Mouse (Mus musculus) monocyte, adult 2 months (primary cell): Measurements from ENCODE around the gene Olfr1289.

ENCODE experiments used
- DNase-seq, 2 experiments: peaks; one replicate each; pipeline ENCODE4 v3.0.0; 2022; ENCODE audit warnings: low spot score in 2 of 2, low read depth in 1 of 2

The Olfr1289 gene

DNA sequence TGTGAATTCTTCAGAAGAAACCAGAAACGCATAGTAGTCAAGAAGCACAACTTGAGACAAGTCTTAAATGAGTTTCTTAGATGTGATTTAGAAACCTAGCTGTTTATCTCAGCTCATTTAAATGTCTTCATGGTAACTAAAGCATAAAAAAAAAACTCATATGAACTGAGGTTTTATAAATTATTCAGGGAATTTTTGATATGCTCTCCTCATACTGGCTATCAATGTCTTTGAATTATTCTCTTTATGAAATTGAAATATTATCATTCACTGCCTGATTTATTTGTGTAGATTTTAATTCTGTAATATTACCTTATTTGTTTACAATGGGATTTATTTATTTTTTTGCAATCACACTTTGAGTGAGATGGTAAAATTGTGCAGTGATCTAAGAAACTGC, at the start of gene Olfr1289:
Olfr1289 (plus strand) TSS at position 301 of the 400 bp plus-strand sequence.
- DNase-seq = no peak

DNA sequence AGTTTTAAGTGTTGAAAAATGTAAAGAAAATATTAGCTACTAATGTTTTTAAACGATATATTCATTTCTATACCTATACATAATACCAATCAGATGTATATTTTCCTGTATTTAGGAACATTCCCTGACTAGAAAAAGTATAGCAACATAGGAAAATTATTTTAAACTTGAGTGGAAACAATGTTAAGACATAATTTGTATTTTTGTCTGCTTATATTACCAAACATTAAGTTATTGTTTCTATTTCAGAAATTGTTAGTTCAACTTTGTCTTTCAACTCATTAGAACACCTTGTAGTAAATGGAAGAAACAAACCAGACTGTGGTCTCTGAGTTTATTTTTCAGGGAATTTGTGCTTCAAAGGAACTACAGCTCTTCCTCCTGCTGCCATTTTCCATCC, 31.8 kb upstream of the Olfr1289 start, which contains the start of gene Olfr1287:
Olfr1287 (plus strand) TSS at position 301 of the 400 bp plus-strand sequence.
- no peak for DNase-seq

DNA sequence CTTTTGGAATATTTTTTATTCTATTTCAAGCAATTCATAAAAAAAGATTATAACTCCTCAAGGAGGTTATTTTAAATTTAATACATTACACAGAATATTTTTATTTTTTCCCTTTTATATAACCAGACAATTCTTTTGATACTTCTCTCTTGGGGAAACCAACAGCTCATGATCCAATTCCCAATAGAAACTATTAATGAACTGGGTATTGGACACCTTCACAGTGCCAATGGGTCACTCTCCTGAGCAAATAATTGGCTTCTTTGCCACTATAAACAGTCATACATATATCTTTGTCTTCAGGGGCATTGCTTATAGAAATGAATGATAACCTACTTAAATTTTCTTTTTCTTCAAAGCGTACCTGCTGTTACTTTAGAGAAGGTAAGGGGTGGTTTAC, 6.8 kb upstream of the Olfr1289 start, which contains the start of gene Olfr1288:
Olfr1288 (plus strand) TSS at position 301 of the 400 bp plus-strand sequence.
- no peak for DNase-seq

DNA sequence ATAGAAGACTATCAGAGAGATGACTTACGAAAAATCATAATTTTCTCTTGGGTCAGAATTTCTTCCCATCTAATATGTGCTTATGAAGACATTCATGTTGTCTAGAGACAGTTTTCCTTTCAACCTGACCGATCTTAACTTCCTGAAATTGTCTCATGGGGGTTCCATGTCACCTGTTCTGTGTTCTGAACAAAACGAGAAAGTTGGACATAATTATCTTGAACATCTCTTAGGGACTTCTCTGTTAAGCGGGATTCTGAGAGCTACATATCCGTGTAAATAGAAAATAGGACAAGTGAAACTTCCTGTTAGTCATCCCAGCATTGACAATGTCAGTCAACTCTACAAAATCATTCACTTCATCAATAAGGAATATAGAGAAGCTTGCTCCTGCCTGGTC, 13.1 kb downstream of the Olfr1289 start, which contains the start of gene Olfr1290:
Olfr1290 (minus strand) TSS at position 101 of the 400 bp plus-strand sequence.
- no peak for DNase-seq

DNA sequence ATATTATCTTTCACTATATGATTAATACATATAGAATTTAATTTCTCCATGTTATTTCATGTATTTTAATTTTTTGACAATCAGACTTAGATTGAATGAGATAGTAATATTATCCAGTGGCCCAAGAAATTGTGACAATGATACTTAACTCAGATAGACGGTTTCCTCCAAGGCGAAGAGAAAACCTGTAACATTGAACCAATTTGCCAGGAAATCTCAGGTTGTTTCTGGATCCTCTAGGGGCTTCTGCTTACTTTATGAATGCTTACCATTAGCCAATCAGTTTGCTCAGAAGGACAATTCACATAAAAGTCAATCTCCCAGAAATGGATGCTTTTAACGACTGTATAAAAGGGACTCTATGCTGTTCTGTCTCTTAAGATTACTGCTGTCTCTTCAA, 16.3 kb downstream of the Olfr1289 start, which contains the start of gene Olfr1291-ps1:
Olfr1291-ps1 (plus strand) TSS at position 301 of the 400 bp plus-strand sequence.
- no peak for DNase-seq

DNA sequence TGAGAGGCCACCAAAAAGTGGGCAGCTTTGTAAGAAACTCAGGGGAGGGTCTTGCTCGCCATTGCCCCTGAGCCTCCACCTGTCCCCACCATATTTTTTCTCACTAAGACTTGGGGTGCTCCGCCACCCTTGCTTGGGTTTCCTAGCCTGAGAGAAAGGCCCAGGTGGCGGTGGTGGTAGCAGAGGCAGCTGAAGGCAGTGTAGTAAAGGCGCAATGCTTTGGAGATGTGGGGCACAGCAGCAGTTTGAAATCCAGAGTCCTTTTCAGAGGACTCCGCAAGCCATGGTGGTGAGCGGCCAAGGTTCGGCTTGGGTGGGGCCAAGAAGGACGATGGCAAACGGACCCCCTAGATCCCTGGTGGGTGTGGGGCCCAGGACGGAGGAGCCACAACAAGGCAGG, 36.8 kb downstream of the Olfr1289 start:
- DNase-seq = no peak

DNA sequence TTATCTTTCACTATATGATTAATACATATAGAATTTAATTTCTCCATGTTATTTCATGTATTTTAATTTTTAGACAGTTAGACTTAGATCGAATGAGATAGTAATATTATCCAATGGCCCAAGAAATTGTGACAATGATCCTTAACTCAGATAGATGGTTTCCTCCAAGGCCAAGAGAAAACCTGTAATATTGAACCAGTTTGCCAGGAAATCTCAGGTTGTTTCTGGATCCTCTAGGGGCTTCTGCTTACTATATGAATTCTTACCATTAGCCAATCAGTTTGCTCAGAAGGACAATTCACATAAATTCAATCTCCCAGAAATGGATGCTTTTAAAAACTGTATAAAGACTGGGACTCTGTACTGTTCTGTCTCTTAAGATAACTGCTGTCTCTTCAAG, 44.3 kb downstream of the Olfr1289 start, which contains the start of gene Olfr1293-ps:
Olfr1293-ps (plus strand) TSS at position 301 of the 400 bp plus-strand sequence.
- no peak for DNase-seq
